Mouse (Mus musculus) kidney, adult 18-20 months (tissue): Measurements from ENCODE around the gene Dcdc2b.

Experiments
- DNase-seq: peaks from one replicate; pipeline ENCODE4 v3.0.0; 2021

Gene Dcdc2b

DNA sequence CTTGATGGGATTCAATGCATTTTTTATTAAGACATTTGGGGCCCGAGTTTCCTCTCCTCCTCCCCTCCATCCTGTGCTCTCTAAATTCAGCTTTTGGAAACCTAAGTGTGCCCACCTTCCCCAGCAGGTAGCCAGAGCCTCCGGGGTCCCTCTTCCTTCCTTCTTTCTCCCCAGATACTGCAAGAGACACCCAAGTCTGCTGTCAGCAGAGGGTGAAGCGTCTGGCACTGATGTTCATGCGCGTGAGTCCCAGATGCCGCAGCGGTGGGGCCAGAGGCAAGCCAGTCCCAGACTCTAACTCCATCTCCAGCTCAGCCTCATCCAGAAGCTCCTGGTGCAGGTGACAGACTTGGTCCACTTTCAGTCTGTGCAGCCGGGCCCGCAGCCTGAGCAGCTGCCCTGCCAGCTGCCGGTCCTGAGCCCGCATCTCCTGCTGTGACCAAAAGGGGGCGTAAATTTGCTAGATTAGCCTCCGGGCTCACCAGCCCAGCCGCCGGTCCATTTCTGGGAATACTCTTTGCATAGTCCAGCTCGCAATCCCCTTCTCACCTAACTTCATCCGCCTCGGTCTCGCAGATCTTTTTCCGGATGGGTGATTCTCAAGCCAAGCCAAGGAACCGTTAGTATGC, 37.1 kb downstream of the Dcdc2b start:
- DNase-seq: peak; percentile 78

DNA sequence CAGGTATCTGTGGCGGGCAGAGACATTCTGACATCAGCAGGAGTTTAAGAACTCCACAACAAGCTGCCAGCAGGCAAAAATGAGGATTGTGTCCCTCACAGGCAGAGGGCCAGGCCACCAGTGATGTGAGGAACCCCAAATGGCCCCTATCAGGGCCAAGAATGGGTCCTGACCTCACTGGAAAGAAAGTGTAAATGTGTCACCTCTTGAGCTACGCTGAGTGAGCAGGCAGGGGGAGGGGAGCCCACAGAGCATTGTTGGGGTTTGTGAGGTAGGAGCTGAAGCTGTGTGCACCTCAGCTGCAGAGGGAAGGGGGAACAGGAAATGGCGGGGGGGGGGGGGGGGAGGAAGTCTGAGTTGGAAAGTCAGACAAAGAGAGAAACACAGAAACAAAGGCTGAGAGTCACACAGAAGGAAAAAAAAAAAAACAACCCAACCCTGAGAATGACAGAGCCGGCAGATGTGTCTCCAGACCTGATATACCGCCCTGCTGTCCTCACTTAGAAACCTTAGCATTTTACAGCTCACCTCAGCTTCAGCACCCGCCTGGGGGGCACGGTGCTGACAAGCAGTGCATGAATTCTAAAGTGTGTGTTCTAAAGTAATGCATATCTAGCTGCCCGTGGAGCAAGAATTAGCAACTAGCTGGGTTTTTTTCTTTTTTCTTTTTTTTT, 38.7 kb downstream of the Dcdc2b start:
- no peak for DNase-seq

DNA sequence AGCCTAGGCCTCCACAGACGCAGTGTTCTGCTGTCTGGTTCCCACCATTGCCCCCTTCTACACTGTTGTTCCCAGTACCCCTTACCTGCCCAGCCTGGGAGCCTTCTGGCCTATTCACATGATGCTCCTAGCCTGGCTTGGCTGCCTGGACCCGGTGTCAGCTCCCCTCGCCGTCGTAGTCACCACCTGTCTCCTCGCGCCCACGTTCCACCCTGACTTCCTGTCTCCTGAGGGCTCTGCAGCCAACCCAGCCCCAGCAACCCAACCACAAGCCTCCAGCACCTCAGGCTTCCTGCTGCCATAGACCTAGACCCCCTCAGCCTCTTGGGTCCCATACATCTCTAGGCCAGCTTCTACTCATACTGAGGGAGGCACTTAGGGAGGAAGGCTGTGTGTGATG, 40.6 kb downstream of the Dcdc2b start, which contains the start of gene Lck:
Gene Lck (minus strand): TSS at position 212 of the 400 bp plus-strand sequence.
- DNase-seq: no peak

DNA sequence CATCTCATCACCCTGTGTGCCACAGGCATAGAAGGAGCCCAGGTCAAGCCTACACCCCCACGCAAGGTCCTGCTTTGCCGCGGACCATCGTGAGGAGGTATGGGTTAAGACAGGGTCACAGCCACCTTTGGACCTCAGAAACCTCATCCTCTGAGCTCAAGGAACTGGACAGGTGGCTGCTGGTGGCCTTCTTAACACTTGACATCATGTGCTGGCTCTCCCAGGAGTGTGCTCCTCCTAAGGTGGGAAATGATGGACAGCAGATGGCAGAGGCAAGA, 41.0 kb downstream of the Dcdc2b start:
- DNase-seq: no peak

DNA sequence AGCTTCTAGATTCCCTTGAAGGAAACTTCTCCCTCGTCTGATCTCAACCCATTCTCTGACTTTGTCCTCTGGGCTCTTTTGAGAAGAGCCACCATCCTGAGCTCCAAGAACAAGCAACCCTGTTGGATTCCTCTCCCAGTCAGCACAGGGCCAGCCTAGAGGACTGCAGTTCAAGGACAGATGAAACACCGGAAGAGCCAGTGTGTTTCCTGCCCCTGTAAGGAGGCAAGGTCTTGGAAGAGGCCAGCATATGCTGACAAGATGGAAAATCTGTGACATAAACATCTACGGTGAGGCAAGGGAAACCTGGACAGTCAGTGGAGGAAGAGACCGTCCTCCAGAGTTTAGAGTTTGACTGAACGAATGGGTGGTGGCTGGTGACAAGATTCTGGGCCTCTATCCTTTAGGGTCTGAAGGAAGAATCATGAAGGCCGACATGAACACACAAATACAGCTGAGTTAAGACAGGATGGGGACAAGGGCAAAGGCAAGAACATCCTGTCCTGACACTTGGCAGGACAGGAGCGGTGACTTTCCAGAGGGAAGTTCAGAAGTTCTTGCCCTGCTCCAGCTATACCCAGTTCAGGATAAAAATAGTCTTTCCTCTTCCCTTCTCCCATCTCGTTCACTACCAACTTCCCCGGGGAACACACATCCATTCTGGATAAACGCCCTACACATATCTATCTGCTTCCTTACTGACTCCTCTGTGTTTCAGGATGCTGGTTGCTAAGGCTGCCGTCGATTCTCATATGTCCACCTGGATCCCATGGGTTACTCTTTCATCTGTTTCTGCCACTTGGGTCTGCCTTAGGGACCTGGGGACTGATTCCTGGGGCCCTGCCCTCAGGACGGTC, 41.6 kb downstream of the Dcdc2b start:
- peak; percentile 41 for DNase-seq

DNA sequence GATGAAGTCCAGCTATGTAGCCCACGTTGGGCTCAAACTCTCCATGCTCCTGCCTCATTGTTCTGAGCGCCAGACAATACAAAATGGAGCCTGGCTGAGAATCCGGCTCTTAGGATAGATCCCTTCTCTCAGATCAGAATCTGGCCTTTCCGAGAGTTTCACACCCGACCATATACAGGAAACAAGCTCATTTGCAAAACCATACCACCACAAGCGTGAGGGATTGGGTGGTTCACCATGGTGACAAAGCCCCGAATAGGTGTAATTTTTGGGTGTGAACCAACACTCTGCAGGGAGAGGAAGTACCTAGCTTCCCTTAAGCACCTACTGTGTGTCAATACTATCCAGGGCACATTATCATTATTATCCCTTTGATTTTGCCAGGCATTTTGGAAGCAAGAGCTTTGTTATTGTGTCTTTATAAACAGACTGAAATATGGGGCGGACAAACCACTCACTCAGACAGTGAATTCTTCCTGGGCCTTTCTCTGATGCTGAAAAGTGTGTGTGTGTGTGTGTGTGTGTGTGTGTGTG, 42.4 kb downstream of the Dcdc2b start:
- no peak for DNase-seq

DNA sequence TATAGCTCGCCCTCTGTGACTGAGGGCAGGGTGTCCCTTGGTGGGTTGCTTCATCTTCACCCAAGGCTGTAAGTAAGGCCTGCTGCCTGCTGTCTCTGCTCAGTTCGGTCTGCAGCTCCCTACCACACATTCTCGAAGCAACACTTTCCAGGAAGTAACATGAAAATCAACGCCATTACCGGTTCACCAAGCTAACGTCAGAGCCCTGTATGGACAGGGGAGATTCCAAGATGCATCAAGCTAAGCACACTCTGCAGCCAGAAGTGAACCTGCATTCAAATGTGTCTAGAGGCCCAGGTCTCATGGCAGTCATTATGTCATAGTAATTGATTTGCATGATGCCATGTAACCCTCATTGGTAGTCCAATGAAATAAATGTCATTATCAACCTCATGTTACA, 44.0 kb downstream of the Dcdc2b start:
- DNase-seq: no peak

DNA sequence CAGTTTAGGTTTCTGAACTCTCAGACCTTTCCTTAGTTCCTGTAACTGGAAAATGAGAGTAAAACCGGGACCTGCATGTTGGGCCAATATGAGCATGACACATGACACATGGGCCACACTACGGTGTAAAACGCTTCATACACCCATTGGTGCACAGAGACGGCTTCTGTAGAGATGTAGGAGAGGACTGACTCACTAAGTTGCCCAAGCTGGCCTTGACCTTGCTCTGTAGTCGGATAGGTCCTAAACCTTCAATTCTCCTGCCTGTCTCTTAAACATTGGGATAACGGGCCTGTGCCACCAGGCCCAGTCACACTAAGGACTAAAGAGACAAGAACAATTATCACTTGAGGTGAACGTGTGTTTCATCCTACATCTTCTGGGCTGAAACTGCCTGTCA, 45.7 kb downstream of the Dcdc2b start:
- DNase-seq: no peak

DNA sequence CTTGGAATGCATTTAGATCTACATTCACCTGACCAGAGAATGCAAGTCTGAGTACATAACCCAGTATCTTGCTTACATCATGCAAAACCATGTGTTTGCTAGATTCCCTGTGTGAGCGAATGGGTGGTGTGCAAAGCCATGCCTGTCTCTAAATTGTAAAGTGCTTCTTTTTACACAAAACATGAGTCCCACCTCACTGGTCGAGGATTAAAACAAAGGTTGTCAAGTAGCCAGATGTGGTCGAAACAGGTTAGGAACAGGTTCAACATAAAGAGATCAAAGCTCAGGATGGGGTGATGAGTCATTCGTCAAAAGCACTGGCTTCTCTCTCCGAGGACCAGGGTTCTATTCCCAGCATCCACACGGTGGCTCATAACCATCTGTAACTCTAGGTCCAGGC, 48.9 kb downstream of the Dcdc2b start:
- no peak for DNase-seq

DNA sequence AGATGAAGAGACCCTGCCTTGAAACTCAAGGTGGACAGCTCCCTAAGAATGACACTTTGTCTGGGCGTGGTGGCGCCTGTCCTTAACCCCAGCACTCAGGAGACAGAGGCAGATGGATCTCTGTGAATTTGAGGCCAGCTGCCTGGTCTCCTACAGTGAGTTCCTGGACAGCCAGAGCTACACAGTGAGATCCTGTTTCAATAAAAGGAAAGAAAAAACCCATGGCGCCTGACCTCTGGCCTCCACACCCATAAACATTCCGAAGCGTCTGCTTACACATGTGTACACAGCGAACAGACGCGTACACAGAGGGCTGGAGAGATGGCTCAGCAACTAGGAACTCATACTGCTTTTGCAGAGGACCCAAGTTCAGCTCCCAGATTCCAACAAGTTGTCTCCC, 50.3 kb downstream of the Dcdc2b start:
- DNase-seq: no peak

DNA sequence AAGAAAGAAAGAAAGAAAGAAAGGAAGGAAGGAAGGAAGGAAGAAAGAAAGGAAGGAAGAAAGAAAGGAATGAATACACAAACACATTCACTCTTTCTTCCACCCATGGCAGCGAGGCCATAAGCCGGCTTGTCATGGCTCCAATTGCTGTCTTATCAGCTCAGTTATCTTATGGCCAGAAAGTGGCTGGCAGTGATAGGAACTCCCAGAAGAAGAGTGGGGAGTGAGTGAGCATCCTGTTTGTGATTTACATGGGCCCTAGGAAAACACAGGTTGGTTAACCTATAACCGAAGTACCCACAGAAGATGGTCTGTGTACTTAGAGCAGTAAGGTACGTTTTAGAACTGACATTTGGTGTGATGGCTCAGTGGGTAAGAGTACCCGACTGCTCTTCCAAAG, 52.9 kb downstream of the Dcdc2b start:
- DNase-seq: no peak
